Mouse (Mus musculus) heart, embryonic 12.5 days (tissue): ENCODE measurements around the gene Foxp1. TPM values are rescaled to one million over a fixed set of nuclear protein-coding genes. Genes with fewer than 3 reads are reported as not detected.

ENCODE experiments used
- ATAC-seq: fragments of 200-750 bp; cut with Nextera tagmentation; 2 replicates; pipeline ENCODE4 v1.8.0; 2017; ENCODE audit warnings: moderate TSS enrichment, moderate library complexity; ENCODE audit not compliant: insufficient number of reproducible peaks, low FRiP score
- H3K27ac ChIP-seq: fragments of 300-500 bp; sonication (generic); 2 replicates; pipeline ENCODE4 v1.5.1; 2016; ENCODE audit warnings: mild to moderate bottlenecking, moderate library complexity; ENCODE audit not compliant: poor library complexity, severe bottlenecking
- H3K27me3 ChIP-seq: fragments of 300-500 bp; sonication (generic); replicated peaks from 2 replicates; pipeline ENCODE4 v1.6.1; 2016; ENCODE audit warnings: mild to moderate bottlenecking, moderate library complexity
- H3K36me3 ChIP-seq: fragments of 300-500 bp; sonication (generic); 2 replicates; pipeline ENCODE4 v1.6.1; 2016; ENCODE audit warnings: mild to moderate bottlenecking, moderate library complexity
- H3K4me1 ChIP-seq: fragments of 300-500 bp; sonication (generic); replicated peaks from 2 replicates; pipeline ENCODE4 v1.6.1; 2016; ENCODE audit warnings: mild to moderate bottlenecking
- H3K4me2 ChIP-seq: fragments of 300-500 bp; sonication (generic); 2 replicates; pipeline ENCODE4 v1.6.1; 2016; ENCODE audit warnings: mild to moderate bottlenecking, moderate library complexity
- H3K4me3 ChIP-seq: fragments of 300-500 bp; sonication (generic); 2 replicates; pipeline ENCODE4 v1.5.1; 2016; ENCODE audit warnings: mild to moderate bottlenecking
- H3K9ac ChIP-seq: fragments of 300-500 bp; sonication (generic); 2 replicates; pipeline ENCODE4 v1.6.1; 2016; ENCODE audit warnings: mild to moderate bottlenecking, moderate library complexity
- H3K9me3 ChIP-seq: fragments of 300-500 bp; sonication (generic); replicated peaks from 2 replicates; pipeline ENCODE4 v1.6.1; 2016; ENCODE audit warnings: mild to moderate bottlenecking, moderate library complexity
- WGBS: fragments of 180-500 bp; shearing (Covaris S2); methylation state at CpG from one replicate; pipeline ENCODE4 v1.1.7; 2016; 5-methylcytosine and 5-hydroxymethylcytosine counted together
- polyA plus RNA-seq: library from polyadenylated mRNA; unstranded; fragments of >200 nt; fragmentation: Nextera tagmentation; extraction: Ambion mirVana; gene quantifications from 2 replicates; pipeline ENCODE4 v1.2.1, GENCODE M21; 2016

Foxp1 gene
- polyA plus RNA-seq, 1 experiment from 2014 or later = 91.1 TPM

DNA sequence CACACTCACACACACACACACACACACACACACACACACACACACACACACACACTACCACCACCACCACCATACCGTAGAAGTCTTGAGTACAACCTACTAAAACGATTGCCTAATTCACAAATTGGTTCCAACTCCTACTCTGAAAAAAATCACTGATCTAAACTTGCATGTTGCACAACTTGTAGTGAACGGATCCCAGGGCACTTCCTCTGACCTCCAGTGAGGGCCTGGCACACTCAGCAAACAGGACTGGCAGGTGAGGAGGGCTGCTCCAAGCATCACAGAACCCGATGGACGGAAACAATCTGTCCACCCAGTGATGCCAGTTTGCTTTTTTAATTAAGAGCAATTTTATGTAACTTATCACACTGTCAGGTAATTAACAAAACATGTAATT is 269.7 kb downstream of the Foxp1 start:
- H3K4me3 ChIP-seq = no peak overlapping the region
- no peaks in the 10 kb centered on the region for H3K27me3 ChIP-seq
- no peak overlapping the region for H3K27ac ChIP-seq
- ATAC-seq = no peak
- H3K9me3 ChIP-seq = no peaks in the 10 kb centered on the region
- no peak overlapping the region for H3K4me2 ChIP-seq
- peaks cover 24% of the 10 kb centered on the region for H3K4me1 ChIP-seq
- H3K36me3 ChIP-seq = no peaks in the 10 kb centered on the region
- H3K9ac ChIP-seq = no peak overlapping the region
- WGBS = 78% methylated on average over 5 of the region's 5 CpGs

- Histone ChIP-seq H3K27ac (peak overlapping the region; percentile 37; the same call in 1 of the 2 replicates), H3K9ac (no peak overlapping the region), H3K4me3 (no peak overlapping the region), H3K4me2 (no peak overlapping the region), H3K4me1 (peaks cover 24% of the 10 kb centered on the region), H3K36me3 (no peaks in the 10 kb centered on the region), H3K27me3 (no peaks in the 10 kb centered on the region), H3K9me3 (no peaks in the 10 kb centered on the region)
- 74% methylated on average over 4 of the region's 4 CpGs for WGBS
- no peak for ATAC-seq
These were observed 270.6 kb downstream of the Foxp1 start for GRCm38 (mm10) chr6:99251924-99252323.

- H3K4me2 ChIP-seq = peak overlapping the region; percentile 13
- H3K9ac ChIP-seq = no peak overlapping the region
- peak overlapping the region; percentile 56 for H3K27ac ChIP-seq
- WGBS = 55% methylated on average over 3 of the region's 3 CpGs
- ATAC-seq = no peak
- no peak overlapping the region for H3K4me3 ChIP-seq
- no peaks in the 10 kb centered on the region for H3K9me3 ChIP-seq
- H3K36me3 ChIP-seq = no peaks in the 10 kb centered on the region
- H3K4me1 ChIP-seq = peaks cover 24% of the 10 kb centered on the region
- no peaks in the 10 kb centered on the region for H3K27me3 ChIP-seq
These were observed 271.3 kb downstream of the Foxp1 start for GRCm38 (mm10) chr6:99251222-99251621.

- ATAC-seq = no peak
- H3K36me3 ChIP-seq = no peaks in the 10 kb centered on the region
- no peak overlapping the region for H3K4me2 ChIP-seq
- H3K27me3 ChIP-seq = no peaks in the 10 kb centered on the region
- no peak overlapping the region for H3K9ac ChIP-seq
- peaks cover 20% of the 10 kb centered on the region for H3K4me1 ChIP-seq
- no peak overlapping the region for H3K4me3 ChIP-seq
- H3K27ac ChIP-seq = no peak overlapping the region
- 81% methylated on average over 5 of the region's 5 CpGs for WGBS
- no peaks in the 10 kb centered on the region for H3K9me3 ChIP-seq
These were observed 273.0 kb downstream of the Foxp1 start for GRCm38 (mm10) chr6:99249496-99250030.

DNA sequence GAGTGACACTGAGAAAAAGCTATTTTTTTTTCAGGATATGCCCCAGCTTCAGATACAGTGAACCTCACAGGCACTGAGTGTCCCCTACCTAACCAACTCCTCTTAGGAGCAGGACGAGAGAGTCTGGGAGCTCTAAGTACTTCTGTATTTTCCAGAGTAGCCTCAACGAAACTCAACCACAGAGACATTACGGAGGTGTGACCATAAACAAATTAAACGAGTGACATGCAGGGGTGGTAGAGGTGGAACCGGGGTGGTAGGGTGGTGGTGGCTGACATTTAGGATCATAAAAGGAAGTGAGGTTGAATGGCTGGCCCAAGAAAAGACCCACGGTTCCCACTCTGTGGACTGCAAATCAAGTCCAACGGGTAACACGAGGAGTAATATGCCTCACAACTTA is 274.1 kb downstream of the Foxp1 start:
- no peaks in the 10 kb centered on the region for H3K27me3 ChIP-seq
- H3K36me3 ChIP-seq = no peaks in the 10 kb centered on the region
- H3K4me2 ChIP-seq = no peak overlapping the region
- peaks cover 16% of the 10 kb centered on the region for H3K4me1 ChIP-seq
- 82% methylated on average over 8 of the region's 8 CpGs for WGBS
- H3K9ac ChIP-seq = no peak overlapping the region
- no peaks in the 10 kb centered on the region for H3K9me3 ChIP-seq
- H3K27ac ChIP-seq = no peak overlapping the region
- ATAC-seq = no peak
- no peak overlapping the region for H3K4me3 ChIP-seq

- no peak overlapping the region for H3K27ac ChIP-seq
- ATAC-seq = no peak
- peaks cover 13% of the 10 kb centered on the region for H3K4me1 ChIP-seq
- H3K4me2 ChIP-seq = no peak overlapping the region
- H3K36me3 ChIP-seq = no peaks in the 10 kb centered on the region
- H3K27me3 ChIP-seq = no peaks in the 10 kb centered on the region
- WGBS = 89% methylated on average over 10 of the region's 10 CpGs
- no peaks in the 10 kb centered on the region for H3K9me3 ChIP-seq
- no peak overlapping the region for H3K9ac ChIP-seq
- no peak overlapping the region for H3K4me3 ChIP-seq
These were observed 280.7 kb downstream of the Foxp1 start for GRCm38 (mm10) chr6:99241625-99242395.

- Histone ChIP-seq H3K4me3 (no peak overlapping the region), H3K9ac (no peak overlapping the region), H3K36me3 (no peaks in the 10 kb centered on the region), H3K4me2 (no peak overlapping the region), H3K27me3 (no peaks in the 10 kb centered on the region), H3K4me1 (peaks cover 20% of the 10 kb centered on the region), H3K9me3 (no peaks in the 10 kb centered on the region), H3K27ac (no peak overlapping the region)
- ATAC-seq = no peak
These were observed 281.8 kb downstream of the Foxp1 start for GRCm38 (mm10) chr6:99240764-99241163.

DNA sequence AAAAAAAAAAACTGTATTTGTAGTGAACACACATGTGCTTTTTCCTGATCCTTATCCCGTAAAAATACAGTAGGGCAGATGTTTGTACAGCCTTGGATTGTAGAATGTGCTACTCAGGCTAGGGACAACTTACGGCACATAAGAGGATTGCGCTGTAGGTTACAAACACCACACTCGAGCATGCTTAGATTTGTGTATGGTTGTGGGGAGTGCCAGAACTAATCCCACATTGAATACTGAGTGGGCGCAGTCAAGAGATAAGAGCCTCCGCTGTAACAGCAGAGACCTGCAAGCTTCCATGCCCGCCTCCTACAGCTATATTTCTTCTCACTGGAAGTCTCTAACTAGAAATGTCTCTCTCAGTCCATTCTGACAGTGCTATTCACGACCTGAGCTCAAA is 286.9 kb downstream of the Foxp1 start:
- no peak overlapping the region for H3K4me2 ChIP-seq
- no peak overlapping the region for H3K9ac ChIP-seq
- peaks cover 38% of the 10 kb centered on the region for H3K4me1 ChIP-seq
- ATAC-seq = no peak
- H3K36me3 ChIP-seq = no peaks in the 10 kb centered on the region
- WGBS = 57% methylated on average over 8 of the region's 8 CpGs
- no peaks in the 10 kb centered on the region for H3K9me3 ChIP-seq
- no peak overlapping the region for H3K4me3 ChIP-seq
- H3K27ac ChIP-seq = no peak overlapping the region
- H3K27me3 ChIP-seq = no peaks in the 10 kb centered on the region

GRCm38 (mm10) chr6:99233411-99233810 is 289.1 kb downstream of the Foxp1 start:
- no peak for ATAC-seq
- H3K36me3 ChIP-seq = 0 out of 2 replicates have a peak, but pooled peaks cover 4% of the 10 kb centered on the region
- no peak overlapping the region for H3K9ac ChIP-seq
- H3K4me3 ChIP-seq = no peak overlapping the region
- no peaks in the 10 kb centered on the region for H3K9me3 ChIP-seq
- no peak overlapping the region for H3K27ac ChIP-seq
- 89% methylated on average over 10 of the region's 10 CpGs for WGBS
- H3K27me3 ChIP-seq = no peaks in the 10 kb centered on the region
- H3K4me2 ChIP-seq = no peak overlapping the region
- peaks cover 35% of the 10 kb centered on the region for H3K4me1 ChIP-seq

DNA sequence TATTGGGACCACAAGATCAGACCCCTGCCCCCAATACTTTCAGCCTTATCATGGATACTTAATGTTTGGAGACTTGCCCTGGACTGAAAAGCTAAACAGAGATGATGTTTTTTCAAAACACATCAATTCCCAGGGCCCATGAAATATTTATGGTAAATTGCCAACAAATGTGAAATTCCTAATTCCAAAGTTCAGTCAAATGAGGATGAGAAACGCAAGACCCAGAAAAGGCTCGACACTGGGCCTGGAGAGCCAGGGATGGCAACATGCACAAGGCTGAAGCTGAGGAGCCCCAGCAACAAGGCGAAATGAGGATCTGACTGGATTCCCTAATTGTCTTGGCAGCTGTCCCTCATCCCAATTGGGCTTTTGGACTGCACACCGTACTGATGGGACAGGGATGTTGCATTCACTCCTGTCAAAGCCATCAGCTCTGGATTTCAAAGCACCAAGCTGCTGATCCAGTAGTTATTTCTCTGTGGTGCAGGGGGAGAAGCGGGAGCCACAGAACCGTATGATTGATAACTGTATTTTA is 294.1 kb downstream of the Foxp1 start:
- H3K4me1 ChIP-seq = peaks cover 19% of the 10 kb centered on the region
- no peaks in the 10 kb centered on the region for H3K27me3 ChIP-seq
- 0 out of 2 replicates have a peak, but pooled peaks cover 7% of the 10 kb centered on the region for H3K36me3 ChIP-seq
- no peak overlapping the region for H3K9ac ChIP-seq
- H3K9me3 ChIP-seq = no peaks in the 10 kb centered on the region
- no peak overlapping the region for H3K4me2 ChIP-seq
- 88% methylated on average over 6 of the region's 6 CpGs for WGBS
- H3K27ac ChIP-seq = no peak overlapping the region
- H3K4me3 ChIP-seq = no peak overlapping the region
- ATAC-seq = no peak

DNA sequence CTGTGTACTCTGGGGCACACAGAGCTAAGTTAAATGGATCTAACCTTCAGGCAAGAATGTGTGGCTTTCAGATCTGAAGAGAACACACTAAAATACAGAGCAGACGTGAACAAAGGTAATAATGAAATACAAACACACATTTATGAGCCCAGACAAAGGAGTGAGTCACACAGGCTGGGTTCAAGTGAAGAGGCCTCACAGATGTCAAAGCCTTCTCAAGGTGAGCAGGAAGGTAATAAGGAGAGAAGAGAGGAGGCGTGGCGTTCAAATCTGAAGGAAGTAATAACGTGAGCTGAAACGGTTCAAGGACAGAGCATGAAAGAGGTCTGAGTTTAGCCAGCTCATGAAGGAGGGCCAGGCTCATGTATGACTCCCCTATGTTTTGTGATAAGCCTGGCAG is 301.4 kb downstream of the Foxp1 start:
- no peak overlapping the region for H3K27ac ChIP-seq
- H3K4me3 ChIP-seq = no peak overlapping the region
- no peak overlapping the region for H3K4me2 ChIP-seq
- H3K36me3 ChIP-seq = no peaks in the 10 kb centered on the region
- ATAC-seq = no peak
- H3K9ac ChIP-seq = no peak overlapping the region
- H3K9me3 ChIP-seq = no peaks in the 10 kb centered on the region
- peaks cover 26% of the 10 kb centered on the region for H3K4me1 ChIP-seq
- WGBS = 77% methylated on average over 5 of the region's 5 CpGs
- H3K27me3 ChIP-seq = no peaks in the 10 kb centered on the region
